Mouse (Mus musculus) CH12.LX (cell line): ENCODE results near the gene Mon1a. TPM values are rescaled to one million over a fixed set of nuclear protein-coding genes. Genes with fewer than 3 reads are reported as not detected.

ENCODE experiments used
- DNase-seq: peaks from one replicate; pipeline ENCODE4 v3.0.0-alpha.2; 2013; ENCODE audit errors: extremely low read depth
- H3K27ac ChIP-seq: 2 replicates; pipeline ENCODE4 v1.5.1; 2012; ENCODE audit warnings: low read depth, mild to moderate bottlenecking, control low read depth, moderate library complexity; ENCODE audit not compliant: insufficient read depth
- H3K27me3 ChIP-seq: replicated peaks from 2 replicates; pipeline ENCODE3; 2012; ENCODE audit warnings: inconsistent platforms
- H3K36me3 ChIP-seq, 2 experiments: replicated peaks in 1 of 2; 2 replicates each; pipeline versions ENCODE3 to v1.6.1; 2012; ENCODE audit warnings: inconsistent platforms in 1 of 2, low read length in 1 of 2, mild to moderate bottlenecking in 1 of 2, mixed read lengths in 1 of 2, moderate library complexity in 1 of 2; ENCODE audit not compliant: control insufficient read depth in 1 of 2, insufficient read depth in 1 of 2
- H3K4me1 ChIP-seq, 2 experiments: 2 replicates each; pipeline ENCODE4 v1.6.1; 2012; ENCODE audit warnings: inconsistent platforms in 1 of 2, moderate library complexity in 1 of 2; ENCODE audit not compliant: insufficient read depth in 2 of 2, control insufficient read depth in 1 of 2
- H3K4me2 ChIP-seq: 2 replicates; pipeline ENCODE4 v1.6.1; 2012; ENCODE audit warnings: low read depth, mild to moderate bottlenecking, control low read depth; ENCODE audit not compliant: poor library complexity, insufficient read depth, severe bottlenecking
- H3K4me3 ChIP-seq, 3 experiments: fragments of 150-350 bp in 1 of 3; sonication (generic) in 1 of 3; replicated peaks in 1 of 3; 2 replicates each; pipeline versions ENCODE3 to v1.5.1; 2011 to 2012; ENCODE audit warnings: low read depth in 2 of 3, low read length in 2 of 3, mild to moderate bottlenecking in 2 of 3, moderate library complexity in 2 of 3, control low read depth in 1 of 3, improper control_type of control experiment in 1 of 3, inconsistent platforms in 1 of 3, mixed read lengths in 1 of 3; ENCODE audit not compliant: poor library complexity in 1 of 3
- H3K79me2 ChIP-seq: replicated peaks from 2 replicates; pipeline ENCODE4 v1.6.1; 2012; ENCODE audit warnings: mild to moderate bottlenecking, moderate library complexity; ENCODE audit not compliant: control insufficient read depth, poor library complexity, insufficient read depth, severe bottlenecking; ENCODE audit errors: extremely low read depth
- H3K9ac ChIP-seq: 2 replicates; pipeline ENCODE4 v1.6.1; 2012; ENCODE audit warnings: low read depth, mild to moderate bottlenecking, control low read depth, moderate library complexity; ENCODE audit not compliant: insufficient read depth
- H3K9me3 ChIP-seq: replicated peaks from 2 replicates; pipeline ENCODE3; 2012; ENCODE audit warnings: low read length, inconsistent platforms, mixed read lengths
- CHD1 ChIP-seq: IDR thresholded peaks from 2 replicates; pipeline ENCODE4 v1.6.1; 2012; ENCODE audit warnings: low read depth, low read length, improper control_type of control experiment, inconsistent platforms
- CHD2 ChIP-seq: IDR thresholded peaks from 2 replicates; pipeline ENCODE4 v1.6.1; 2011; ENCODE audit warnings: low read length, improper control_type of control experiment
- EP300 ChIP-seq: IDR thresholded peaks from 2 replicates; pipeline ENCODE4 v1.6.1; 2011; ENCODE audit warnings: low read length, improper control_type of control experiment
- MAFK ChIP-seq: IDR thresholded peaks from 2 replicates; pipeline ENCODE4 v1.6.1; 2011; ENCODE audit warnings: low read length, improper control_type of control experiment; ENCODE audit not compliant: insufficient replicate concordance
- MAX ChIP-seq: IDR thresholded peaks from 2 replicates; pipeline ENCODE4 v1.6.1; 2011; ENCODE audit warnings: low read length, improper control_type of control experiment
- MAZ ChIP-seq: IDR thresholded peaks from 2 replicates; pipeline ENCODE4 v1.6.1; 2012; ENCODE audit warnings: low read depth, mild to moderate bottlenecking, inconsistent platforms, low read length, improper control_type of control experiment, moderate library complexity
- MYC ChIP-seq: IDR thresholded peaks from 2 replicates; pipeline ENCODE4 v1.6.1; 2011; ENCODE audit warnings: low read depth, mild to moderate bottlenecking, improper control_type of control experiment, low read length
- POLR2AphosphoS2 ChIP-seq: IDR thresholded peaks from 2 replicates; pipeline ENCODE4 v1.6.1; 2011; ENCODE audit warnings: low read depth, low read length, improper control_type of control experiment
- RCOR1 ChIP-seq: conservative IDR thresholded peaks from 2 replicates; pipeline ENCODE4 v1.6.1; 2012; ENCODE audit warnings: low read depth, mild to moderate bottlenecking, inconsistent platforms, low read length, improper control_type of control experiment
- TBP ChIP-seq: conservative IDR thresholded peaks from 2 replicates; pipeline ENCODE4 v1.6.1; 2011; ENCODE audit warnings: low read depth, low read length, improper control_type of control experiment
- UBTF ChIP-seq: IDR thresholded peaks from 2 replicates; pipeline ENCODE4 v1.6.1; 2012; ENCODE audit warnings: low read depth, mild to moderate bottlenecking, inconsistent platforms, low read length, improper control_type of control experiment, moderate library complexity
- USF2 ChIP-seq: conservative IDR thresholded peaks from 2 replicates; pipeline ENCODE4 v1.6.1; 2011; ENCODE audit warnings: low read depth, low read length, improper control_type of control experiment
- ZMIZ1 ChIP-seq: IDR thresholded peaks from 2 replicates; pipeline ENCODE4 v1.6.1; 2012; ENCODE audit warnings: low read depth, mild to moderate bottlenecking, inconsistent platforms, low read length, improper control_type of control experiment
- dilution Hi-C: fragments of 300-500 bp; cut with MboI; formaldehyde crosslinking; loops from 2 replicates; pipeline ENCODE4 v1.14.3; 2020; ENCODE audit warnings: low sequenced_read_pairs; ENCODE audit not compliant: extremely low pct_unique_long_range_greater_than_20kb, extremely low pct_ligation_motif_present
- in situ Hi-C: fragments of 300-500 bp; cut with MboI; formaldehyde crosslinking; loops from 3 replicates; pipeline ENCODE4 v1.14.3; 2019; ENCODE audit warnings: low sequenced_read_pairs, low pct_ligation_motif_present, low pct_unique_long_range_greater_than_20kb, mixed read lengths
- polyA plus RNA-seq: library from polyadenylated mRNA; unstranded; fragments of >175 nt; gene quantifications from 2 replicates; pipeline ENCODE4 v1.2.1, GENCODE M21; 2012; ENCODE audit warnings: low read depth; ENCODE audit not compliant: insufficient read length
- total RNA-seq, 2 experiments: library from RNA; depleted of rRNA; stranded (reverse); fragments of 300-350 nt in 1 of 2; fragments of >200 nt in 1 of 2; gene quantifications; 2 replicates each; pipeline ENCODE4 v1.2.3; 2012 to 2014

Gene Mon1a
- total and polyA plus RNA-seq, 3 experiments, result 13.6 to 19.5 (median 15.3) TPM

GRCm38 (mm10) chr9:107949184-107949921 is 61.4 kb downstream of the Mon1a start:
- Histone ChIP-seq H3K4me3 (no peak overlapping the region), H3K9ac (no peak overlapping the region), H3K36me3 (peaks cover 0 to 13% of the 10 kb centered on the region in 2 experiments), H3K27me3 (peaks cover 46% of the 10 kb centered on the region), H3K4me2 (no peak overlapping the region), H3K79me2 (peaks cover 33% of the 10 kb centered on the region), H3K4me1 (peaks cover 13 to 47% of the 10 kb centered on the region in 2 experiments), H3K9me3 (peaks cover 7% of the 10 kb centered on the region), H3K27ac (no peak overlapping the region)
- in situ Hi-C loops (no loop called here), dilution Hi-C loops (no loop called here)
- 0 out of 2 replicates have a peak, but pooled peaks have one; percentile 36 for TF ChIP-seq TBP
- no peak for TF ChIP-seq POLR2AphosphoS2
- peak; percentile 34 for DNase-seq

GRCm38 (mm10) chr9:107949922-107950235 is 61.9 kb downstream of the Mon1a start, which contains the start of gene Traip:
TSS of gene Traip (plus strand) at chr9:107950136.
- peak within 1 kb of the TSS; percentile 42 for H3K9ac ChIP-seq
- H3K79me2 ChIP-seq, result peaks cover 33% of the 10 kb centered on the region
- H3K4me3 ChIP-seq, result peak within 1 kb of the TSS; percentile 86 to 95 (median 89)
- peaks cover 42% of the 10 kb centered on the region for H3K27me3 ChIP-seq
- H3K36me3 ChIP-seq, result peaks cover 0 to 16% of the 10 kb centered on the region in 2 experiments
- peaks cover 13 to 47% of the 10 kb centered on the region in 2 experiments for H3K4me1 ChIP-seq
- 0 out of 2 replicates have a peak within 1 kb of the TSS, but pooled peaks have one; percentile 12 for H3K27ac ChIP-seq
- in situ Hi-C loops (no loop called here), dilution Hi-C loops (no loop called here)
- no peak for DNase-seq
- H3K4me2 ChIP-seq, result peak within 1 kb of the TSS; percentile 89
- H3K9me3 ChIP-seq, result peaks cover 7% of the 10 kb centered on the region
- TF ChIP-seq MAZ, result no peak
- no peak for TF ChIP-seq RCOR1
- no peak for TF ChIP-seq ZMIZ1
- TF ChIP-seq MAX, result no peak
- no peak for TF ChIP-seq EP300
- no peak for TF ChIP-seq MYC
- TF ChIP-seq USF2, result no peak
- TF ChIP-seq CHD1, result no peak
- no peak for TF ChIP-seq CHD2
- no peak for TF ChIP-seq UBTF
- no peak for TF ChIP-seq MAFK
- TF ChIP-seq, all 38 proteins: peak for 0
